In genomic region chr1:139421875-139422791, GRCm38 (mm10) we compare ENCODE assay signal across 8 mouse cellular contexts. TPM values are rescaled to one million over a fixed set of nuclear protein-coding genes. Genes with fewer than 3 reads are reported as not detected.
DNase-seq lines count a peak whose midpoint lies in the region; ATAC-seq and TF ChIP-seq lines count a peak whose summit lies in the region.

Zbtb41 (plus strand) TSS chr1:139422288.

- DNase-seq in gastrocnemius, postnatal 10 days, result peak; percentile 88
- peak; percentile 94 for DNase-seq in induced T-regulatory cell, adult 2 months (ENCODE audit: low read depth)
- DNase-seq in left cerebral cortex, adult 9 months (ENCODE audit: low spot score in 2 of 2), result peak; percentile 61 to 86
- peak; percentile 83 for DNase-seq in right cerebral cortex, postnatal 14 days
- DNase-seq in urinary bladder, postnatal 36 days (ENCODE audit: low spot score in 2 of 2), result peak; percentile 85 to 86

- H3K4me1 ChIP-seq in cortical plate, adult 2 months (ENCODE audit: control insufficient read depth, insufficient read depth, low read length), result peaks cover 11% of the 10 kb centered on the region

- ATAC-seq in activated CD4-positive, CD25-positive, alpha-beta regulatory T cell, adult 4 months, result peak; percentile 87
- peak; percentile 82 for ATAC-seq in megakaryocyte progenitor cell, adult 5-6 weeks (replicated peaks; ENCODE audit: poor library complexity)

- H3K4me3 ChIP-seq in cortical plate, adult 2 months (ENCODE audit: insufficient read depth, low read length), result peak within 1 kb of the TSS; percentile 63

- peak; percentile 73; the same call in 1 of the 2 replicates for TF ChIP-seq POLR2A in cortical plate, adult 2 months (IDR thresholded peaks at IDR 0.05; ENCODE audit: extremely low read depth, insufficient read depth, low read length)

- peak; percentile 44; the same call in 1 of the 2 replicates for TF ChIP-seq CTCF in cortical plate, adult 2 months (IDR thresholded peaks at IDR 0.05; ENCODE audit: extremely low read depth, insufficient read depth, low read length)

- peak within 1 kb of the TSS; percentile 46 for H3K27ac ChIP-seq in cortical plate, adult 2 months (ENCODE audit: insufficient read depth, low read length)

RNA-seq across cellular contexts. Expression of gene Zbtb41, which starts in this region (rescaled TPM):
- 1 to 10 TPM; 6.1 to 7.0 TPM for polyA plus RNA-seq in activated CD4-positive, CD25-positive, alpha-beta regulatory T cell, adult 4 months (2017; shearing (Covaris generic))
- 7.0 and 7.6 TPM in 2 replicates for polyA plus RNA-seq in cortical plate, adult 2 months (2012; rRNA removed)
- 10 to 100 TPM; 14.8 to 16.7 TPM for total RNA-seq in gastrocnemius, postnatal 10 days (2021)
- total RNA-seq in megakaryocyte progenitor cell, adult 5-6 weeks (2015), result 12.0 and 14.5 TPM in 2 replicates
- 18.2 and 18.8 TPM in 2 replicates for total RNA-seq in megakaryocyte progenitor cell, adult 5-6 weeks (2017)

Comparison
In these comparisons a context has a peak if more than half of its experiments do, and no peak if none do; other contexts are left out.
1. Peak in every context shown above with its lines: DNase-seq, ATAC-seq, H3K4me3 ChIP-seq and H3K27ac ChIP-seq.